Mouse (Mus musculus): ENCODE measurements around the gene Ythdf2. TPM values are rescaled to one million over a fixed set of nuclear protein-coding genes. Genes with fewer than 3 reads are reported as not detected.
"Not testable (repeated sequence)": the region's sequence is repeated elsewhere in the genome, so short reads cannot be mapped to it uniquely, and the experiment has no call there.

The Ythdf2 gene
- total RNA-seq (2021), result 10 to 100 TPM; 29.7 to 29.8 TPM
- long read RNA-seq, experiment 1, full-length matches to known transcripts, result 59 of 61 reads
- long read RNA-seq, experiment 1, partial matches to known transcripts, result 1 of 61 reads
- long read RNA-seq, experiment 1, other reads (novel, unspliced or antisense), result 1 of 61 reads
- long read RNA-seq, experiment 2, full-length matches to known transcripts, result 49 of 52 reads
- long read RNA-seq, experiment 2, partial matches to known transcripts, result 2 of 52 reads
- long read RNA-seq, experiment 2, other reads (novel, unspliced or antisense), result 1 of 52 reads

- DNase-seq (ENCODE audit: low spot score), result peak; percentile 96
Observed at GRCm38 (mm10) chr4:132211953-132212734, at the start of gene Ythdf2. TSS of gene Ythdf2 (minus strand) at chr4:132212303.

GRCm38 (mm10) chr4:132260404-132261379 is 48.6 kb upstream of the Ythdf2 start:
- DNase-seq (ENCODE audit: low spot score), result peak; percentile 28

GRCm38 (mm10) chr4:132259248-132259647 is 47.1 kb upstream of the Ythdf2 start:
- DNase-seq (ENCODE audit: low spot score), result peak; percentile 25

- no peak for DNase-seq (ENCODE audit: low spot score)
Observed at GRCm38 (mm10) chr4:132256384-132256783, 44.3 kb upstream of the Ythdf2 start.

- no peak for DNase-seq (ENCODE audit: low spot score)
Observed at GRCm38 (mm10) chr4:132254986-132255385, 42.9 kb upstream of the Ythdf2 start.

- DNase-seq (ENCODE audit: low spot score), result no peak
Observed at GRCm38 (mm10) chr4:132253622-132254021, 41.5 kb upstream of the Ythdf2 start.

- no peak for DNase-seq (ENCODE audit: low spot score)
Observed at GRCm38 (mm10) chr4:132253128-132253527, 41.0 kb upstream of the Ythdf2 start.

GRCm38 (mm10) chr4:132251596-132251995 is 39.5 kb upstream of the Ythdf2 start:
- no peak for DNase-seq (ENCODE audit: low spot score)

- DNase-seq (ENCODE audit: low spot score), result no peak
Observed at GRCm38 (mm10) chr4:132247451-132247997, 35.4 kb upstream of the Ythdf2 start.

- no peak for DNase-seq (ENCODE audit: low spot score)
Observed at GRCm38 (mm10) chr4:132245643-132246042, 33.5 kb upstream of the Ythdf2 start.

GRCm38 (mm10) chr4:132241208-132241607 is 29.1 kb upstream of the Ythdf2 start:
- DNase-seq (ENCODE audit: low spot score), result no peak

- no peak for DNase-seq (ENCODE audit: low spot score)
Observed at GRCm38 (mm10) chr4:132240367-132240766, 28.3 kb upstream of the Ythdf2 start.

GRCm38 (mm10) chr4:132238356-132238755 is 26.3 kb upstream of the Ythdf2 start:
- no peak for DNase-seq (ENCODE audit: low spot score)

- no peak for DNase-seq (ENCODE audit: low spot score)
Observed at GRCm38 (mm10) chr4:132234710-132235109, 22.6 kb upstream of the Ythdf2 start.

GRCm38 (mm10) chr4:132230422-132230821 is 18.3 kb upstream of the Ythdf2 start:
- no peak for DNase-seq (ENCODE audit: low spot score)

GRCm38 (mm10) chr4:132222001-132222400 is 9.9 kb upstream of the Ythdf2 start:
- not testable (repeated sequence) for DNase-seq (ENCODE audit: low spot score)

- DNase-seq (ENCODE audit: low spot score), result not testable (repeated sequence)
Observed at GRCm38 (mm10) chr4:132218439-132218838, 6.3 kb upstream of the Ythdf2 start.

- DNase-seq (ENCODE audit: low spot score), result no peak
Observed at GRCm38 (mm10) chr4:132217781-132218180, 5.7 kb upstream of the Ythdf2 start.

GRCm38 (mm10) chr4:132216602-132217001 is 4.5 kb upstream of the Ythdf2 start:
- no peak for DNase-seq (ENCODE audit: low spot score)

- no peak for DNase-seq (ENCODE audit: low spot score)
Observed at GRCm38 (mm10) chr4:132214847-132215246, 2.7 kb upstream of the Ythdf2 start.
